Mouse (Mus musculus) yolk sac, embryonic 10.5 days (tissue): ENCODE results near the gene Lect2.

ENCODE experiments used
- DNase-seq: peaks from one replicate; pipeline ENCODE4 v3.0.0-alpha.2; 2017; ENCODE audit warnings: low spot score

Lect2 gene

DNA sequence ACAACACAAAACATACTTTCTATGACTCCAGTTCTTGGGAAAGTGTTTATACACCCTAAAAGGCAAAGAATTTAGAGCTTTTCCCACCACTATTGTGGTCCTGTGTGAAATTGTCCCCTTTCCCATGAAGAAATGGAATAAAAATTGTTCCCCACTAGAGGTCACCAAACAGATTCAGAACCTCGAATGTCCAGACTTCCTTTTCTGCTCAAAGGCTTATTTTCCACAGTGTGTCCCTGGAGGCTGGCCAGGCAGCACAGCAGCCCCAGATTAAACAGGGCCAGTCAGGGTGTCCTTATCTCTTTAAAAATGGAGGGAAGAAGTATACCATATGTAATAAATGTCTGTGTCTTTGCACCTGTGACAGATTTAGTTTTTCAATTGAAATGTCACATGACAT is 7.7 kb upstream of the Lect2 start:
- no peak for DNase-seq

DNA sequence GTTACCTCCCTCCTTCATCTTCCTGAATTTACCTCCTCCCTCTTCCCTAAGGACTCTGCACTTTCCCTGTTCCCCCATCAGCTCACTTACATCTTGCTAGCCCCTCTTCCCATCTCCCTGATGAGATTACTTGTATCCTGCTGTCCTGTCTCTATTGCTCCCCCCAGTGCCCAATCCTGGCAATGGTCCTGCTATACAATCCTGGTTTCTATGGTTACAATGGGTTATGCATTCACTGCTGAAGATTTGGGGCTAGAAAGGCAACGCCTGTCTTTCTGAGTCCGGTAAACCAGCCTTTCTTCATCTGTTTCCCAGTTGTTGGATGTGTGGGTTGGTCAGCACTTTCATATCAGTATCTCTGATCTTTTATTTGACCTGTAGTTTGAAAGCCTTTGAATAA is 6.1 kb upstream of the Lect2 start:
- DNase-seq = peak; percentile 64

DNA sequence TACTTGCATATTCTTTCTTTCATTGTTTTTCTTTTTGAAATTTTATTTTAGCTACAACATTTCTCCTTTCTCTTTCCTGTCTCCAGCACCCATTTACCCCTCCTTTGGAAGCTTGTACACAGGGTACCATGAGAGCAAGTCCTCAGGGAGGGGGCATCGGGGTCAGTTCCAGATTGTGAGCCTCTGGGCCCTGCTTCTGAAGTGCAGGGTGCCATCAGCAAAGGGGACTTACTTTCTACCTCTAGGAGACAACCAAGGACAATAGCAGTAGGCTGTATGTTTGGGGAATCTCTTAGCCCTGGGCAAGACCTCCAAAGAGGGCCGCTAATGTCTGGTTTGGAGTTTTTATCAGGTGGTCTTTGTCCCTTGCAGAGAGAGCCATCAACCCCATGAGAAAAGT is 5.6 kb upstream of the Lect2 start:
- no peak for DNase-seq

DNA sequence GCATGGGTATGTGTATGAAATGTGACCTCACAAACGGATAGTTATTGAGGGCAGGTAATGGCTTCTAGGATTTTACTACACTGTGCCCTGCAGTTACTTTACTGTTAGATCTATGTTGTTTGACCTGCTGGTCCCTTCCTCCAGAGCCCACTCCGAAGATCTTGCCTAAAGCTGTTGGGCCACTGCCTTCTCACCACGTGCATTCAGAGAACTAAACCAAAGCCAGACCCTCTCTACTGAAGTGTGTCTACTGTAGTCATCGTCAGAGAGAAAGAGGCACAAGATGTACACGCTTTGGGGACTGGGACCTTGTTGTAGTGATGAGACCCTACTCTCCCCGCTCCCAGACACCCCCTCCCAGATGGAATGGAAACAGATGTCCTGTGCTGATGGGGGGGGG is 3.4 kb upstream of the Lect2 start:
- no peak for DNase-seq

DNA sequence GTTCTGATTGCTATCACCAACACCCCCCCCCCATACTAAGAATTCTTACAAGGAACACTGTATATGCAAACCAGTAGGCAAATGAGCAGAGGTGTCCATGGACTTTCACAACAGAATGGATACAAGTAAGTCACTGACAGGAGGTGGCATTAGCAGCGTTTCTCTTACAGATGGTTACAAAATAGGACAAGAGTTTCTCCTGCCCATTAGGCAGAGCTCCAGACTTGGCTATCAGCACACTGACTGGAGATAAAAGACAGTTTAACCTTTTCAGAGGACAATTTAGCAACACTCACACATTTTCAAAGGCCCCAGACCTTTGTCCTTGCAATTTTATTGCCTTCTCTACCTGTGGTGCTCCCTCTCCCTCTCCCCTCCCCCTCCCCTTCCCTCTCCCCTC is 2.3 kb upstream of the Lect2 start:
- DNase-seq = peak; percentile 43

DNA sequence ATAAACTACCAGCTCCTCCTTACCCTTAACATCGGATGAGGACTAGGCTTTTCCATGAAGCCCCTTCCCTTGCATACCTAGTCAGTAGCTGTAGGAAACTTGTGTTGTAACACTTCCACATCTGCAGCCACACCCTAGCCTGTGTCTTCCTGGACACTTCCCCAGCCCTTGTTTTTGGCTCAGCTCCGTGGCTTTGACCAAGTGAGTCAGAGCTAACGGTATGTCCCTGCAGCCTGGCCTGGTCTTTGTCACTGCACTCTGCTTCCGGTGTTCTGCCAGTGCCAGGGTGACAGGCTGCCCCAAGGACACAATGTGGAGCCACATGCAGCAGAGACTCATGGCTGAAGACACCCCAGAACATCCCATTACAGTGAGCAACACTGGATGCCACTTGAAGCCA is 1.1 kb upstream of the Lect2 start:
- no peak for DNase-seq

DNA sequence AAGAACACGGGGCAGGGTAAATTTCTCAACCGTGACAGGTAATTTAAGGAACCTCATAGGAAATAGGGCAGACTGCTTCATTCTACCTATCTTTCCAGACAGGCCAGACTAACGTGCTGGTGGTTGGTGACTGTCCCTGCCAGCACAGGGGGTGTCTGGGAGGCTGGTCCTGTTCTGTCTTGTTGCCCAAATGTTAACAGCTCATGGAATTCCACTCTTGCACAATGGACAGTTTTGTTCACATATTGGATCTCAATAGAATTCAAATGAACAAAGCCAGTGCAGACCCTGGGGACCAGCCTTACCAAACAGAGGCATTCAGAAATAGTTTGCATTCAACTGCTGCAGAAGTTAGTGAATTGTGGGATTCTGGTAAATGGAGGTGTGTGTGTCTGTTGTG is 3.3 kb downstream of the Lect2 start:
- DNase-seq = no peak

DNA sequence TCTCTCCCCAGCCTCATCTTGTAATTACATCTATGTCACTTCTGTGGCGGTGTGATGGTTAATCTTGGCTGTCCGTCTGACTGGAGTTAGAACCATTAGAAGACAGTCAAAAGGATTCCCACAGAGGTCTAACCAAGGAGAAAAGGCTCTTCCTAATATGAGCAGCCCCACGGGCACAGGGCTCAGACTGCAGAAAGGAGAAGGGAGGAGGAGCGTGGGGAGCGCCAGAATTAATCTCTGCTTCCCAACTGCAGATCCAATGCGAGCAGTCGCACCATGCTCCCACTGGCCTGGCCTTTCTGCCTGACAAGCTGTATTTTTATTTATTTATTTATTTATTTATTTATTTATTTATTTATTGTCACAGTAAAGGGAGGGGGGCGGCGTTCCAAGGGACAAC is 4.5 kb downstream of the Lect2 start:
- DNase-seq = no peak

DNA sequence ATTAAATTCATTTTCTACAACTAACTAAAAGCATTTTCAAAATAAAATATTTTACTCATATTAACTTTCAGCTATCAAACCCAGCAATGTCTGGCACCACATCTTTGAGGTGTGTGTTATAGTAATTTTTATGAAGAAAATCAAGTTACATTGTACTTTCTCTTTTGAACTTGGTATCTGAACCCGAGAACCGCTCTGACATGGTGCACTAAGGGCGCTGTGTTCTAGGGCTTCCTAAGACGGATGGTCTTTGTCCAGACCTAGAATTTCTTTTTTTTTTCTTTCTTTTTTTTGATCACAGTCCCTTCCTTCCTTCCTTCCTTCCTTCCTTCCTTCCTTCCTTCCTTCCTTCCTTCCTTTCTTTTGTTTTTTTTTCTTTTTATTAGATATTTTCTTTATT is 8.5 kb downstream of the Lect2 start:
- DNase-seq = no peak

DNA sequence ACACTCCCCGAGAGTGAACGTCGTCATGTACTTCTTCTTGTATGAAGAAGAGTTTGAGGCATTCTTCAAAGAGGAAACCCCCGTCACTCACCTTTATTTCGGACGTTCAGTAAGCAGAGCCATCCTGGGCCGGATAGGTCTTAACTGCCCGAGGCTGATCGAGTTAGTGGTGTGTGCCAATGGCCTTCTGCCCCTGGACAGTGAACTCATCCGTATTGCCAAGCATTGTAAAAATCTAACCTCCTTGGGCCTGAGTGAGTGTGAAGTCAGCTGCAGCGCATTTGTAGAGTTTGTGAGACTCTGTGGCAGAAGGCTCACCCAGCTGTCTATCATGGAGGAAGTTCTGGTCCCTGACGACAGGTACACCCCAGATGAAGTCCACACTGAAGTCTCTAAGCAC is 11.3 kb downstream of the Lect2 start:
- no peak for DNase-seq

DNA sequence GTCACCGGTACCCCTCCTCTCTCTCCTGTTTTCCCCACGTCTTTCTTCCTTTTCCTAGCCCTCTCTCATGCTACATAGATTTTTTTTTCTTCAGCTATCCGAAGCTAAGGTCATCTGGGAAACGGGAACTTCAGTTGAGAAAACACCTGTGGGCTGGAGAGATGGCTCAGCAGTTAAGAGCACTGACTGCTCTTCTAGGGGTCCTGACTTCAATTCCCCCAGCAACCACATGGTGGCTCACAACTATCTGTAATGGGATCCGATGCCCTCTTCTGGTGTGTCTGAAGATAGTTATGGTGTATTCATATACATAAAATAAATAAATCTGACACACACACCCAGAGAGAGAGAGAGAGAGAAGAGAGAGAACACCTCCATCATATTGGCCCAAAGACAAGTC is 12.7 kb downstream of the Lect2 start:
- DNase-seq = no peak

DNA sequence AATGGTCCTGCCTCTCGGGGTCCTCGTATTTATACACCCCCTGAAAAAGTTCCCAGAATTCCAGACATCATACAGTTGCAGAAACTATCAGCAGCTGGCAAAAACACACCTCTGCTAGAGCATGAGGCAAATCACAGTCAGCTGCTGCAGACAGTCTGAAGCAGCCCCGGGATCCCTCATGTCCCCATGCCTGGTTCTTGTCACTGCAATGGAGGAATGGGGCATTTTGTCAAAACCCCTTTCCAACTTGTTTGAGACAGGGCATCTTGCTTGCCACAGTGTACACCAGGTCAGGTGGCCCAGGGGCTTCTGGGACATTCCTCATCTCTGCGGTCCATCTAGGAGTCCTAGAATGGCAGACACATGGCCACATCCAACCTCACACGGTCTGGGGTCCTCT is 13.4 kb downstream of the Lect2 start:
- DNase-seq = no peak

DNA sequence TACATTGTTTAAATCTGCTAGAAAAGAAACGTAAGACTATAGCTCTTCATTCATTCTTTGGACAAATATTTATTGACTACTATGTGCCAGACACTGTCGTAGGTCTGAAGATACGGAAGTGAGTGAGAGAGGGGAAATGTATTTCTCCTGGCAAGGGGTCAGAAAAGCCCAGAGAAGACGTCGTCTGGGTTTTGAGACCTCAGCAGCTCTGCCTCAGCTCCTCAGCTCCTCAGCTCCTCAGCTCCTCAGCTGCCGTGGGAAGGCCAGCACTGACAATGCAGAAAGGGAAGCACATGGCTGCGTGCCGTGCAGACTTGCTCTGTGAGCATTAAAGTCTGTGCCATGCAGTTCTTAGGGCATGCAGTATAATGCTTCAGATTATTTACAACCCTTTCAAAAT is 18.6 kb downstream of the Lect2 start:
- DNase-seq = no peak

DNA sequence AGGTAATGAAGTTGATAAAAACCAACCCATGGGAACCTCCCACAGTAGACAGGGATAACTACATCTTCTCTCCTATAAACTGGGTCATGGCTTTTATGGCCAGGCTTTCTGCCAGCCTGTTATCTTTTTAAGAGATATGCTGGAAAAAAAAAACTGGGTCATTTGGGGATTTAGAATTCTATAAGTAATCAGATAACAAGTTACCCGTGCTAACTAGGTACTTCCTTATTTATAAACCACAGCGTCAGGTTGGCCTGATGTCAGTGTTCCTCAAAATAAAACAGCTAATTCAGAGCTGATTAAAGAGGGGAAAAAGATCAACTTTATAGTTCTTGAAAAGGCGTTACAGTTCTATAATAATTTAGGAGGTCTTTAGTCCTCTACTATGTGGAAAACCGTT is 19.3 kb downstream of the Lect2 start:
- no peak for DNase-seq

DNA sequence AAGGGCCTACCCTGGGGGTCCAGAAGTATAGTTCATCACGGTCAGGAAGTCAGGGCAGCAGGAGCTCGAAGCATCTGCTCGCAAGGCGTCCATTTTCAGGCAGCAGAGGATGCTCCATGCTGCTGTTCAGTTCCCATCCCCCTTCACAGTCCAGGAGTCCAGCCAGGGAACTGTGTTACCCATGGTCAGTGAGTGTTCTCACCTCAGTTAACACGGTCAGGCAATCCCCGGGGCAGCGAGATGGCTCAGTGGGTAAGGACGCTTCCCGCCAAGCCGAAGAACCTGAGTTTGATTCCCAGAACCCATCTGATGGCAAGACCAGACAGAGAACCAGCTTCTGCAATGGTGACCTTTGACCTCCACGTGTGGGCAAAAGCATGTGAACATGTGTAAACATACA is 20.0 kb downstream of the Lect2 start:
- no peak for DNase-seq

DNA sequence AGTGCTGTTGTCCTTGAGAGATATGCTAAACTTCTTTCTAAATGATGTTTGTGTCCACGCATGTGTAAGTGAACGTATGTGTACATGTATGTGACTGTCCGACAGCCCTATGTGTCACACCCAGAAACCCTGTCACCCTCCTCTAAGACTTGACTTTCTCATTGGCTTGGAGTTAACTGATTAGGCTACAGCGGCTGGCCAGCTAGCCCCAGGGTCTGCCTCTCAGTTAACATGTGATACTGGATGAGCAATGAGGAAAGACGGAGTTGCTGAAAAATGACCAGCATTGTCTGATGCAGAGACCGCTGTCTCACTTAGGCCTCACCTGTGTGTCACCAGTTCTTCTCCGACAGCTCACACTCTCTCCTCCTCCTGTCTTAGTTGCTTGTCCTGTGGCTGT is 20.5 kb downstream of the Lect2 start:
- DNase-seq = no peak

DNA sequence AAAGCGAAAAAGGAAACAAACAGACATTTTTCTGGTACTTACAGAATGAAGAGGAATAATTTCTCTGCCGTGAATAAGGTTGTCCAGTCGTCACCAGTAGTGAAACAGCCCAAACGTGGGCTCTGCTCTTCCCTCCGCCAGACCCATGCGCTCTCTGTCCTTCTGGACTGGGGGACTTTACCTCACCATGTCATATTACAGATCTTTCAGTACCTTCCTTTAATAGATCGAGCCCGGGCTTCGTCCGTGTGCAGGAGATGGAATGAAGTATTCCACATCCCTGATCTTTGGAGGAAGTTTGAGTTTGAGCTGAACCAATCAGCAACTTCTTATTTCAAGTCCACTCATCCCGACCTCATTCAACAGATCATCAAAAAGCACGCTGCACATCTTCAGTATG is 21.4 kb downstream of the Lect2 start:
- DNase-seq = no peak

DNA sequence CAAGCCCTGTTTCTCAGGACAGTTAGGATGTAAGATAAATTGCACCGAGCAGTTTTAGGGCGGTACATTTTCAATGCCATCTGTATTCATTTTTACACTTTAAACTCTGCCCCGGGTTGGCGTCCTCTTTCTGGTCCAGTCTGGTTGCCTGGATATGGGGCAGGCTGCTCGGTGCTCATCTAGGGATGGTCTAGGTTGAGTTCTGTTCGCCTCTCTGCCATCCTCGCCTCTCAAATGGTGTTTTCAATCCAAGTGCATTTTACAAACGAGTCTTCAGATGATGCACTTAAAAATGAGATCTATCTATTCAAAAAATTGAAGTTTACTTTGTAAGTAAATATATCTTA is 25.5 kb downstream of the Lect2 start:
- DNase-seq = no peak

DNA sequence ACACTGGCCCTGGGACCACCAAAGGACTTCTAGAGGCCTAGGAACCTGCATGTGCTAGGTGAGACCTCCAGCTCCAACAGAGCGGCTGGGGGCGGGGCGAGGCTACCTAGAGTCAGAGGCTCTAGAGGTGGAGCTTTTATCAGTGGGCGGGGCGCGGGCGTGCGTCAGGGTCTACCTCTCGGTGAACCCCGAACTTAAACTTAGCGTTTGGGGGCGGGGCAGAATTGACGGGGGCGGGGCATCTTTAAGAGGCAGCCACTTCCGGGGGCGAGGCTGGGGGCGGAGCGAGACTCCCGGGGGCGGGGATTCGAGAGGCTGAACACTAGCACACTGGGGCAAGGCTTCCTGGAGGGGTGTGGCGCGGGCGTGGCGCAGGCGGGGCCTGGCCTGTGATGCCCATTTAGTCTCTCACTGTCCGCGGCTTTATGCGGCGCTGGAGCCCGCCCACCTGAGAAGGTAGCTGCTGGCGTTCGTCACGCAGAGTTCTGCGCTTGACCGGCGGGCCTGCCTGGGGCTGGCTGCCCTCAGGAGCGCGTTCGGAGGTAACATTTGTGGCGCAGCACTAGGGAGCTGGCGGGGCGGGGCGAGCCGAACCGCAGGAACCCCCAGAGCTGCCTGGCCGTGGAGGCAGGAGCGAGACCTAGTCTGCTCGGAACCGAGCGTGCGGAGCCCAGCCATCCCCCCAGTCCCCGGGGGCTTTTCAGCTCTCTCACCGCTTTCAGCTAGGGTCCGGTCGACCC is 26.1 kb downstream of the Lect2 start, which contains the start of gene Fbxl21:
TSS of gene Fbxl21 (plus strand) at position 392 of the 740 bp plus-strand sequence.
- DNase-seq = peak; percentile 97

DNA sequence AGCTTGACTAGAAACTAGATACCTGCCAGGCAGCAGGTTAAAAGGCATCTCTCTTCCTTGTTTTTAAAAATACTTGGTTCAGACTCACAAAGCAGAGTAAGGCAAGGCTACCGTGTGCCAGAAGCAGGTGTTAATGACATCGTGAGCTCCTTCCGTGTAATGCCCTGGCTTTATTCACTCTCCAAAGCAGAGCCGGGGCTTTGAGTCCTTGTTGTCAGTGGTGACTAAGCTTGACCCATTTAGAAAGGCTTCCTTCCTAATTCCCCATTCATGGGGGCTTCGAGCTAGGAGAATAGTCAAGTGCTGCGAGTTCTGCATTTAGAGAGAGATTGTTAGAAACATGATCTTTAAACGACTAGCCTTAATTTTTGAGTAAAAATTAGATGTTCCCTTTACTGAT is 31.5 kb downstream of the Lect2 start:
- DNase-seq = no peak

DNA sequence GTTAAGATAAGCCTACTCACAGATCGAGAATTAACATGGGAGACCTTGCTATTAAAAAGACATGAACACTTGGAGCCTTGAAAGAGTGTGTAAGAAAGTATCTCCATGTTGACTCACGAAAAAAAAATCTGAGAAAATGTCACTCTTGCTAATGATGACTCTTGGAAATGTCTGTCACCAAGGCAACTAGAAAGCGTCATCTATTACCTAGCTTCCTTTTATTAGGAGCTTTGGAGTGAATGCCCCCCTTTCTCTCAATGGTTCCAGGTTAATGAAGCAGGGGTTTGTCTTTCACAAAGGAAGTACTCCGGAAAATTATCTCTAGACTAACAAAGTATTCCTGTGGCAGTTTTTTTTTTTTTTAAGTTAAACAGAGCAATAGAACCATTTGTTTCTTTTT is 32.0 kb downstream of the Lect2 start:
- no peak for DNase-seq

DNA sequence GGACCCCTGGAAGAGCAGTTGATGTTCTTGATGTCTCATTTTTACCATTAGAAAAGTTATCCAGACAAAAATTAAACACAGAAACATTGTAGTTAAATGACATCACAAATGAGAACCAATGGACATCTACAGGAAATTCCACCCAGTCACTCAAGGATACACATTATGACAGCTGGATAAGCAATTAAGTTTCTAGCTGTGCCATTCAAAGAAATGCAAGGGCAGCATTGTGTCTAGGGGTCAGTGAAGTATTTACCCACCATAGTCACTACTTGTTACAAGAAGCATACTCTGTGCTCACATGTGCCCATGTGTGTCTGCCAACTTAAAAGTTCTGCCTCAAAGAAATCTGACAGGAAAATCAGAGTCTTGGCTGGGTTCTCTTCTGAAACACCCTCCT is 34.7 kb downstream of the Lect2 start:
- no peak for DNase-seq

DNA sequence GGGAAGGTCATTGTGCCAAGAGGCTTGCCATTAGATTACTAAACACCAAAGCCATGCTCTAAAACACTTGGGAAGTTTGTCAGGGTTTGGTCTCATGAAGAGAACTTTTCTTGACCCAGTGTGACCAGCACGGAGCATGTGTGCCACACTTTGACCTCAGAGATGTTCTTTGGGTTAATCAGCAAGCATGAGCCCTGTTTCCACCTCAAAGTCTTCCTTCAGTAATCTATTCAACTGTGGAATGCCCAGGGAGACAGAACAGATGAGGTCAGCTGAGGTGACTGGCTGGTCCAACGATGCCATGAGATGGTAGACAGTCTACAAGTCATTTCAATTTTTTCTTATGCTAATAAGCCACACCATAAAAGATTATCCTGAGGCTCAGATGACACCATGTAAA is 38.5 kb downstream of the Lect2 start:
- DNase-seq = no peak

DNA sequence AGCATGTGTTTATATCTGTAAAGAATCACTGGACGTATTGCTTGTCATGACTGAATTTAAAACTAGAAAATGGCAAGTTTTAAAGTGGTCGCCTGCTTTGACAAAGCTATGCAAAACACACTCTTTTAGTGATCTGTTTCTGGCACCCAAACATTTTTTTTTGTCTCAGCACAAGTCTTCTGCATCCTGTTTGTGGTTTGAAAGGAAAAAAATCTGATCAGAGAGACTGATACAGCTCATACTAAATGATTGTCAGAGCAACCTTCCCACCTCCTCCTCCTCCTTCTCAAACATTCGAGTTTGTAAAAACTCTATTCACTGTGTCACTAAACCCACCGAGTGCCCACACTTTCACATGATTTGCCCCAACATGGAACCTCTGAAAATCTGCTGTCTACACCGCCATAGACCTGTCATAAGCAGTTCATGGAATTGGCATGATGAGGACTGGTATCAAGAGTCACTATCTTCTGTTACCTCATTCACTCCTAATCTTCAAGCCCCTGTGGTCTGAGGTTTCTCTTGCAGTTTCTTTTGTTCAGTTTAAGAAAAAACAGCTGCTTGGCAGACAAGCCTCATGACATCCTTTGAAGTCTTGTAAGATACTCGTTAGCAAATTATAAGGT is 41.3 kb downstream of the Lect2 start:
- no peak for DNase-seq
